Mouse (Mus musculus) T-helper 2 cell (primary cell): ENCODE results near the gene Mmp17.

Experiments used
- in situ Hi-C: fragments of 300-600 bp; cut with MboI, MseI; formaldehyde crosslinking; loops from one replicate; pipeline ENCODE4 v1.15.1; 2025; ENCODE audit warnings: high pct_unique_total_duplicates

The Mmp17 gene

GRCm38 (mm10) chr5:129583761-129584582 is at the start of gene Mmp17:
TSS of gene Mmp17 (plus strand) at chr5:129584169.
- in situ Hi-C loops: loop anchor here (10.0 kb wide), 2 partner anchors 441 to 559 kb away; partner anchors contain the start of genes Asl, Crcp and Ran

GRCm38 (mm10) chr5:129534500-129534899 is 49.5 kb upstream of the Mmp17 start:
- in situ Hi-C loops: no loop called here

- in situ Hi-C loops: no loop called here
Measured at GRCm38 (mm10) chr5:129535021-129535420, 48.9 kb upstream of the Mmp17 start.

GRCm38 (mm10) chr5:129535431-129535830 is 48.5 kb upstream of the Mmp17 start:
- in situ Hi-C loops: no loop called here

GRCm38 (mm10) chr5:129538826-129539225 is 45.1 kb upstream of the Mmp17 start:
- in situ Hi-C loops: no loop called here

GRCm38 (mm10) chr5:129542236-129542635 is 41.7 kb upstream of the Mmp17 start:
- in situ Hi-C loops: no loop called here

- in situ Hi-C loops: no loop called here
Measured at GRCm38 (mm10) chr5:129545787-129546186, 38.2 kb upstream of the Mmp17 start.

- in situ Hi-C loops: no loop called here
Measured at GRCm38 (mm10) chr5:129549716-129550115, 34.3 kb upstream of the Mmp17 start.

GRCm38 (mm10) chr5:129550790-129551189 is 33.2 kb upstream of the Mmp17 start:
- in situ Hi-C loops: no loop called here

GRCm38 (mm10) chr5:129551991-129552390 is 32.0 kb upstream of the Mmp17 start:
- in situ Hi-C loops: no loop called here

- in situ Hi-C loops: no loop called here
Measured at GRCm38 (mm10) chr5:129553642-129554041, 30.3 kb upstream of the Mmp17 start.

GRCm38 (mm10) chr5:129558591-129558990 is 25.4 kb upstream of the Mmp17 start:
- in situ Hi-C loops: no loop called here

- in situ Hi-C loops: no loop called here
Measured at GRCm38 (mm10) chr5:129559283-129559682, 24.7 kb upstream of the Mmp17 start.

GRCm38 (mm10) chr5:129562342-129562741 is 21.6 kb upstream of the Mmp17 start:
- in situ Hi-C loops: loop anchor here (5.0 kb wide), 1 partner anchor 55 kb away; no protein-coding TSS in a partner anchor

GRCm38 (mm10) chr5:129568596-129568995 is 15.4 kb upstream of the Mmp17 start:
- in situ Hi-C loops: no loop called here

GRCm38 (mm10) chr5:129578201-129578600 is 5.8 kb upstream of the Mmp17 start:
- in situ Hi-C loops: no loop called here

- in situ Hi-C loops: loop anchor here (10.0 kb wide), 2 partner anchors 445 to 555 kb away; partner anchors contain the start of genes Asl, Crcp and Ran
Measured at GRCm38 (mm10) chr5:129580046-129580445, 3.9 kb upstream of the Mmp17 start.

GRCm38 (mm10) chr5:129580572-129580971 is 3.4 kb upstream of the Mmp17 start:
- in situ Hi-C loops: loop anchor here (10.0 kb wide), 2 partner anchors 444 to 556 kb away; partner anchors contain the start of genes Asl, Crcp and Ran

GRCm38 (mm10) chr5:129581015-129581414 is 3.0 kb upstream of the Mmp17 start:
- in situ Hi-C loops: loop anchor here (10.0 kb wide), 2 partner anchors 444 to 556 kb away; partner anchors contain the start of genes Asl, Crcp and Ran

- in situ Hi-C loops: loop anchor here (10.0 kb wide), 2 partner anchors 441 to 559 kb away; partner anchors contain the start of genes Asl, Crcp and Ran
Measured at GRCm38 (mm10) chr5:129583331-129583730, 638 bp upstream of the Mmp17 start.

- in situ Hi-C loops: loop anchor here (5.0 to 10.0 kb wide), 4 partner anchors 198 to 560 kb away; partner anchors contain the start of genes Asl, Crcp and Ran
Measured at GRCm38 (mm10) chr5:129584583-129585541, 893 bp downstream of the Mmp17 start.
